Mouse (Mus musculus): ENCODE measurements at regions not wholly inside any gene's neighbourhood (a gene's known extent, or its start where the extent isn't known, plus 50 kb on each side); places are given as distances from the start of the nearest gene placed in this dataset.
A peak's percentile ranks its signal among the peaks of the same experiment; 100 is the strongest.

DNA sequence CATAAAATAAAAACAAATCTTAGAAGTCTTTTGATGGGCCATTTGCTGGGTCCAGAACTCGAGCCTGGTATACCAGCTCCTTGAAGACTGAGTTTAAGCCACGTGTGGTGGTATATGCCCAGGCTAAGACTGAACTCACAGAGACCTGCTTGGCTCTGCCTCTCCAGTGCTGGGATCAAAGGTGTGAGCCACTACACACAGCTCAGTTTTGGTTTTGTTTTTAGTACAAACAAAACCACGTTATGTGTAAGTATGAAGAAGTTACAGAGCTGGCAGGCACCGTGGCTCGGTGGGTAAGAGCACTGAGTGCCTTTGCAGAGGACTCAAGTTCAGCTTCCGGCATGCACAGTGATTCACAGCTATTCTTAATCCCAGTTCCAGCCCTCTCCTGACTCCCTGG lies 75.6 kb downstream of the Wdr5 start:
- DNase-seq: no peak

DNA sequence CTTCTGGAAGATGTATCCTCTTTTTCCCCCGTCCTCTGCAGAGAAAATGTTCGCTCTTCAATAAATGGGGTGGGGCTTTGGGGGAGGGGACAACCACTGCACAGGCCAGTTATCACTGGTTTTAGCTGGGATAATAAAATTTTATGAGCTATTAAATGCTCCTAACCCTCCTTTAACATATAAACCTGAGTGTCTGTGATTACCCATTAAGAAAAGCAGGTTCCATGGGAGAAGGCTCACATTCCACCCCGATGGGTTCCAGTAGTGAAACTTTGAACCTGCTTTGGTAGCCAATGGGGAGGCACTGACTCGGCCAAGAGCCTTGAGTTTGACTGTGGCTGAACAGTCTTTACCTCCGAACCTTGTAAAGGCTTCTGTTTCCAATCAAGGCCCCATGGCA lies 76.7 kb downstream of the Wdr5 start:
- no peak for DNase-seq

DNA sequence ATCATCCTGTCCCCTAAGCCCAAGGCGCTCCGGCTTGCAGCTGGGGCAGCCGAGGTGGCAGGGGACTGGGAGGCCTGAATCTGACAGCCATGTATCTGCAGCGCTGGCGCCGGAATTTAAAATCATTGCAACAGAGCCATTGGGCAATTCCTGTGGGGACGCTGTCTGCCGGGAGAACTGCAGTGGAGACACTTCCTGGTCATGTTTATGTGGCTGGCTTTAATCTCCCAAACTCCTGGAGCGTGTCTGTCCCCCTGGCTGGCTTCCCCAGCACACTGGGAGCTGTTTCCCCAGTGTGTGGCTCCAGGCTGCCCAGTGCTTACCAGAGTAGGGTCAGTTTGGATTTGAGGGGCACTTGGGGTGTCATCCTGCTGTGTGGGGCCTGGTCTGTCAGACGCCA lies 78.4 kb downstream of the Wdr5 start:
- DNase-seq: no peak

DNA sequence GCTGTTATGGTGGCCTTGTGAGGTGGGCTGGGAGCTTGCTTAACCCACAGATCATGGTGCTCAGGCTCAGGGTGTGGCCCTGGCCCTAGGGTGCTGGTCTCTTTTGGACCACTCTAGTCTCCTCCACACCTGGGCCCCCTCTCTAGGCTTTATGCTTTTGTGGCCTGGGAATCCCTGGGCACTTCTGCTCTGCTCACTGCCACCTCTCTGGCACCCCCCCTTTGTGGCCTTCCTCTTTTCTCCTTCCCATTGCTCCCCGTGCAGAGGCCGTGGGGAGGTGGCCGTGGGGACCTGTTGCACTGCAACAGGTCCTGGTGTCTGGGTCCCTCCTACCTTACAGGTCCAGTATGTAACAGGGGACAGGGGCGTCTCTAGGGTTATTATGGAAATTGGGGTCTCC lies 80.3 kb downstream of the Wdr5 start:
- DNase-seq: no peak

DNA sequence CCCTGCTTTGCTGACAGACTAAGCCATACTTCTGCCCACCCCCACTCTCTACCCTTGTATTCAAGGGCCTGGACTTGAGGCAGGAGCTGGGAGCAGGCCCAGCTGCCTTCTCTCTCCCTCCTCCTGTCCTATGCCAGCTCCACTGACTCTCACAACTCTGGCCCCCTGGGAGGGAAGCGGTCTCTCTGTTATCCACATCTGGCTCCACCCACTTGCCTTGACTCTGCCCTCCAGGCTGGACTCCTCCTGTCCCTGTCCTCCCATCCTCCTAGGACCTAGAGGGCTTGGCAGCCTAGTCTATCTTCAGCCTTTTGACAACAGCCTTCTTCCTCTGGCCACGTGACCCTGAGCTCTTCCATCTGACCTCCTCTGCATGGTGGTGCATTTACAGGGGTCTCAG lies 80.0 kb upstream of the Rxra start:
- DNase-seq: no peak

DNA sequence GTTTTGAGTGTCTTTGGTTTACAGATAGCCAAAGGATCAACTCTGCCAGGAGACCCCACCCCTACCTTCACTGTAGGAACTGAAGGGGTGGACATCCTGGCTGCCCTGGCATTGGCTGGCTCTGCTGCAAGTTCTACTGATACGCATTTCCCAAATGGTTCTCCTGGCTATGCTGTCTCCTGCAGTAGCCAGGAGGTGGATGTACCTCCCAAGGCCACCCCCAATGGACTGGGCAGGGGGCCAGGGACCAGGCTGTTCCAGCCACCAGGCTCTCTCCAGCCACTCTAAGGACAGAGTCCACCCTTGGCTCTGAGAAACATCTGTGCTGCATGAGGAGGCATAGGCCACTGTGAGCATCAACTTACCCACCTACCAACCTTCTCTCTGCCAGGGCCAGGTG lies 79.3 kb upstream of the Rxra start:
- no peak for DNase-seq

DNA sequence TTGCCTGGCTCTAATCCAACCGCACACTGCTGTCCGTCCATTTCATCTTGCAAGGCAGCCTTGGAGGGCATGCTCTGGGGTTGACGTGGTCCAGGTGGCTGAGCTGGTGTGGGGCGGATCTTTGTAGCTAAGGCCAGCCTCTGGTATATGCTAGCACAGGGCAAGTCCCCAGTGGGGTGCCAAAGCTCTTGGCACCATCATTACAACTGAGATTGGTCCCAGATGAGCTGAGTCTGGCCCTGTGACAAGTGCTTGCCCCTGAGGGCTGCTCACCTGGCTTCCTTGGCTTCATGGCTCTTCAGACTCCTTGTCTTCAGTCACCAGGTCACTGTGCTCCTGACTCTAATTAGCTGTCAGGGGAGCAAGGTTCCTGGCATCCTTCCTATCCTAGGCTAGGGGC lies 78.3 kb upstream of the Rxra start:
- DNase-seq: peak; percentile 6

DNA sequence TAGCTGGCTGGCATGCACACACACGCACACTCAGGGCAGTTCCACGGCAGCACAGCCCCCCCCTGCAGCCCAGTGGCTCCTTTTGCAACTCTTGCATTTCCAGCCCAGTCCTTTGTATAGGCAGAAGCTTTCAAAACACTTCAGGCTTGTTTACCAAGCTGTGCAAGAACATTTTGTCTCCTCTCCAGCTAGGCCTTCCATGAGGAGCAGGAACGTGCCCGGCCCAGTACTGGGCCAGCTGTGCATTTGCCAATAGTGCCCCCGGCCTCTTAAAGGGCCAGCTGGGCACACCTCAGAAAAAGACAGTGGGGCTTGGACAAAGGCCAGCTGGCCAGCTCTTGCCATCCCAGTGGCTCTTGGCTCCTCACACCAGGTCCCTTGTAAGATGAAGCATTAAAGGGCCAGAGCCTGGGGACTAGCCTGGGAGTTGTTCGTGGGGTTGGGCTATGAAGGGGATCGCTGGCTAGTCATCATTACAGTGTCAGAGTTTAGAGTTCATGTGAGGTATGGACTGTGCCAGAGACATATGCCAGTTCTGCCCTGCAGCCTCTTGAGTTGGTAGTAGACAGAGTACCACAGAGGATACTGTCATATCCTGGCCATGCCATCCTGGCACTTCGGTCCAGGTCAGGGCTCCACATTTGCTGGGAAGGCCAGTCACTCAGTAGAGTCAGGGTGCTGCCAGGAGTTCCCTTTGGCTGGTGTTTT lies 77.0 kb upstream of the Rxra start:
- DNase-seq: peak; percentile 35

DNA sequence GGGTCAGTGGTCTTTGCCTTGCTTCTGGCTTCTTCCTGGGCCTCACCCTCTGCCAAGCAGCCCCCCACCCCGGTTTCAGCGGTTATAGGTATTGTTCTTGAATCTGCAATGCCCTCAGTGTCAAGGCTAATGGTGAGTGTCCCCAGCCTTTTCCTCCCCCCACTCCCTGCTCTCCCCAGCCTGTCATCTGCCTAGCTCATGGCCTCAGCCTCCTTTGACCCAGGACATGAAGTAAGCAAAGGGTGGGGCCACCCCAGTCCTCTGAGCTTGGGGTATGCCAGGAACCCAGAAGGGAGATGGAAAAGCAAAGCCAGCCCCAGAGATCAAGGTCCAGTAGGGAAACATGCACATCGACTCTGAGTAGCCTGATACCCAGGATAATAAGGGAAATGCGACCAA lies 76.5 kb upstream of the Rxra start:
- DNase-seq: no peak

DNA sequence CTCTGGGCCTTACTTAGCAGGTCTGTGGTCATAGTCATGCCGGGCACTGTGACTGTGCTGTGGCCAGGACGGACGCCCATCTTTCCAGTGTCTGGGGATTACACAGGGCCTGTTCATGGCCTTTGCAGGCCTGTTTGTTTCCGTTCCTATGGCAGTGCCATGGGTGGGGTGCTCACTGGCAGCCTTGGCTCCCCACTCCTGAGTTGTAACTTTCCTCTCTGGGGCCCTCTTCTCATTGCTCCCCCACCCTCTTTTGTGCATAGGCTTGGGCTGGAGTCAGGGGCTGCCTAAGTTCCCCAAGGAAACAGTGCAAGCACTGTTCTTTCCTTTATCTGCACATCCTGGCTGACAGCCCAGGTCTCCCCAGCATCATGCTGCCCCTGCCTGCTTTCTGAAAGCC lies 72.9 kb upstream of the Rxra start:
- no peak for DNase-seq

DNA sequence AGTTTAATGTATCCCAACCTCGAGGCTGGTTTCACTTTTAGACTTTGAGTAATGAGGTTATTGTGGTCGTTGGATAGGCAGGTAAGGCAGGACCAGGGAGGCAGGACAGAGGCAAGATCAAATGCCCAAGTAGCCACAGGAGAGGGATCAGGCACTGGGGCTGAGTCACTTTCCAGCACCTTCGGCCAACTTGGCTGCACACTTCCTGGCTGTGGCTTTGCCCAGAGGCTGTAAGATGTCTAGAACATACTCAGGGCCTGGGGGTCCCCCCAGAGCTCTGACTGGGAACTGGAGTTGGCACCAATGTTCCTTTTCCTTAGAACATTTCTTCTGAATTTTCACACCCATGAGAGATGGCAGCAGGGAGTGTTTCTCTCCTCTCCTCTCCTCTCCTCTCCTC lies 71.7 kb upstream of the Rxra start:
- DNase-seq: no peak

DNA sequence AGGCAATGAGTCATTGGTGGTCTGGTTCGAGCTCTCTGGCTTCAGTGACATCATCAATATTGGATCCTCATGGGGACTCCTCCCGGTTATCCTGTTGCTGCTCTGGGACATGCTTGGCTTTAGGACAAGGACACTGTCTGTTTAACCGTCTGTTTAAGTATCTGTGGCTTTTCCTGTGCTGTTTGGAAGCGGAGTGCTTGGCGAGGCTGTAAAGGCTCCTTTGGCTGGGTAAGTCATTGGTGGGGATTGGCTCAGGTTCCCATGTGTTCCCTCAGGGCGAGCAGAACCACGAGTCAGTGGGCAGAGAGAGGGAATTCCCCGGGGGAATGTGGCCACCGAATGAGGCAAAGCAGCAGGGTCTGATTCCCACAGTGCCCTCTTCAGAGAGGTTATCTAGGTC lies 69.4 kb upstream of the Rxra start:
- DNase-seq: no peak

DNA sequence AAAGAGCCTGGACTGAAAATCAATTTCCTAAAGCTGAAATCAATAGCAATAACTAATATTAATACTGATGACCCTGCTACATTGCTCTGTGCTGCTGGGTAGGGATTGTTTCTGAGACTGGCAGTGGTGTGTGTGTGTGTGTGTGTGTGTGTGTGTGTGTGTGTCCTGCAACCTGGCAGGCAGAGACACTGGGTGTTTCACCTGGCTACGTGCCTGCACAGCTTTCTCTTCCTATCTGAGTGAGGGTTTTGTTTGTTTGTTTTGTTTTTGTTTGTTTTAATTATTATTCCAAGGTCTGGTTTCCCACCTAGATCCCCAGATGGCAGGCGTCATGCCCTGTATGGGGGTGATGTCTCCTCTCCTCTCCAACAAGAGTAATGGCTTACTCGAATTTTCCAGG lies 54.5 kb upstream of the Rxra start:
- no peak for DNase-seq

DNA sequence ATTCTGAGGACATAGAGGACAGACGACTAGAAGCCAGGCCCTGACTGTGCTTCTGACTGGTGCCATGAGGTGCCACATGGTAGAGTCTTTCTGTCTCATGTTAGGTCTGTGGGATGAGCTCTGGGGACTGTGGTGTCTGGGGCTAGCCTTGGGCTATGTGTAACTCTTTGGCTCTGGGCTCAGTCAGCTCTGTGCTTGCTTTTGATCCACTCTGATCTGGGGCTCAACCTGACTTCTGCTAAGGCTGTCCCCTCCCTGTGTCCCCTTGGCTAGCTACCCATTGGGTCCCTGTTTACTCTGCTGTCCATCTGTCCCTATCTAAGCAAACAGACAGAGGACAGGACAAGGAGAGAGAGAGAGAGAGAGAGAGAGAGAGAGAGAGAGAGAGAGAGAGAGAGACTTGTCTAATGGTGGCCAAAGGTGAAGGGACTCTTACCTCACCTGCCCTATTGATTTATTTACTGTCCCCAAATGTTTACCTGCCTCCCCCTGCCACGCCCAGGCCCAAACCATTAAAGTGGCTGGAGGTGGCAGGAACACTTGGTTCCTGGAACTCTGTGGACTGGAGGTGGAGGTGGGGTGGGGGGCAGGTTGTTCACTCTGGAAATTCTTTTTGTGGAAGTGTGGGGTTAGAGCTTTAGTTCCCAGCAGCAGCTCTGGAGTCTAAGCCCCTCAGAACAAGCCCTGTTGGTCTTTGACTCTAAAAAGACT lies 51.4 kb upstream of the Rxra start:
- no peak for DNase-seq

Data from cerebellum, adult 9-11 months (tissue).